Mouse (Mus musculus): ENCODE results near the gene Cyld. TPM values are rescaled to one million over a fixed set of nuclear protein-coding genes. Genes with fewer than 3 reads are reported as not detected.

The Cyld gene
- polyA plus RNA-seq, 1 experiment from 2014 or later = 13.7 TPM

GRCm38 (mm10) chr8:88795896-88796295, 99.1 kb downstream of the Cyld start:
- ATAC-seq = no peak
- WGBS = 94% methylated on average over 5 of the region's 5 CpGs
- no peaks in the 10 kb centered on the region for H3K9me3 ChIP-seq (replicated peaks)
- no peaks in the 10 kb centered on the region for H3K27me3 ChIP-seq
- no peak overlapping the region for H3K4me3 ChIP-seq
- no peak overlapping the region for H3K4me2 ChIP-seq
- peaks cover 23% of the 10 kb centered on the region for H3K4me1 ChIP-seq
- H3K27ac ChIP-seq = no peak overlapping the region
- H3K9ac ChIP-seq = no peak overlapping the region
- H3K36me3 ChIP-seq (ENCODE audit: poor library complexity, severe bottlenecking) = no peaks in the 10 kb centered on the region

- no peak overlapping the region for H3K9ac ChIP-seq
- no peak overlapping the region for H3K4me3 ChIP-seq
- no peaks in the 10 kb centered on the region for H3K36me3 ChIP-seq (ENCODE audit: poor library complexity, severe bottlenecking)
- H3K9me3 ChIP-seq (replicated peaks) = no peaks in the 10 kb centered on the region
- H3K27ac ChIP-seq = no peak overlapping the region
- no peak for ATAC-seq
- WGBS = 95% methylated on average over 9 of the region's 9 CpGs
- H3K4me1 ChIP-seq = peaks cover 23% of the 10 kb centered on the region
- no peaks in the 10 kb centered on the region for H3K27me3 ChIP-seq
- no peak overlapping the region for H3K4me2 ChIP-seq
These were observed 99.8 kb downstream of the Cyld start for GRCm38 (mm10) chr8:88796651-88797050.

Other genes starting within 250 kb of the Cyld start
- gene Nkd1, start 175.7 kb upstream of the Cyld start, polyA plus RNA-seq (2015; fragmentation: Nextera tagmentation; extraction: Ambion mirVana) = 44.9 and 47.7 TPM in 2 replicates
- gene Snx20, start 60.9 kb upstream of the Cyld start, polyA plus RNA-seq (2015; fragmentation: Nextera tagmentation; extraction: Ambion mirVana) = 0.47 and 0.80 TPM in 2 replicates
- 0.06 and 0.10 TPM in 2 replicates for gene Nod2, start 49.7 kb upstream of the Cyld start, polyA plus RNA-seq (2015; fragmentation: Nextera tagmentation; extraction: Ambion mirVana)